Mouse (Mus musculus) thymus, adult 2 months (tissue): ENCODE data around the gene Il17rc. TPM values are rescaled to one million over a fixed set of nuclear protein-coding genes. Genes with fewer than 3 reads are reported as not detected.

Experiments used
- DNase-seq: peaks from one replicate; pipeline ENCODE4 v3.0.0; 2021
- H3K27ac ChIP-seq: fragments of 200-500 bp; 2 replicates; pipeline ENCODE4 v1.5.1; 2012; ENCODE audit warnings: low read length, control low read depth; ENCODE audit not compliant: control insufficient read depth, insufficient read depth
- H3K27me3 ChIP-seq: fragments of 200-500 bp; 2 replicates; pipeline ENCODE4 v1.6.1; 2012; ENCODE audit warnings: mild to moderate bottlenecking, low read length, moderate library complexity, mixed read lengths; ENCODE audit not compliant: control insufficient read depth, insufficient read depth
- H3K36me3 ChIP-seq: fragments of 200-500 bp; 2 replicates; pipeline ENCODE4 v1.6.1; 2012; ENCODE audit warnings: mild to moderate bottlenecking, low read length, moderate library complexity; ENCODE audit not compliant: control insufficient read depth, insufficient read depth
- H3K4me1 ChIP-seq: fragments of 200-500 bp; replicated peaks from 2 replicates; pipeline ENCODE4 v1.6.1; 2012; ENCODE audit warnings: low read length; ENCODE audit not compliant: control insufficient read depth, insufficient read depth
- H3K4me3 ChIP-seq: fragments of 200-500 bp; 2 replicates; pipeline ENCODE4 v1.5.1; 2012; ENCODE audit warnings: mild to moderate bottlenecking, low read length, control low read depth, moderate library complexity; ENCODE audit not compliant: control insufficient read depth, insufficient read depth
- CTCF ChIP-seq: fragments of 200-500 bp; IDR thresholded peaks from 2 replicates; pipeline ENCODE4 v1.5.1; 2012; ENCODE audit warnings: mild to moderate bottlenecking, control low read depth, low read length, moderate library complexity, borderline replicate concordance; ENCODE audit not compliant: control insufficient read depth, poor library complexity, insufficient read depth; ENCODE audit errors: extremely low read depth
- POLR2A ChIP-seq: fragments of 200-500 bp; IDR thresholded peaks from 2 replicates; pipeline ENCODE4 v1.6.1; 2012; ENCODE audit warnings: mild to moderate bottlenecking, low read length, control low read depth, moderate library complexity; ENCODE audit not compliant: control insufficient read depth, poor library complexity, insufficient read depth; ENCODE audit errors: extremely low read depth
- WGBS: fragments of 180-500 bp; shearing (Covaris S2); methylation state at CpG from one replicate; pipeline ENCODE4 v1.1.7; 2018; 5-methylcytosine and 5-hydroxymethylcytosine counted together
- polyA plus RNA-seq: library from polyadenylated mRNA; depleted of rRNA; stranded (reverse); fragments of >200 nt; gene quantifications from 2 replicates; pipeline ENCODE4 v1.2.3, GENCODE M21; 2012

Il17rc gene
- polyA plus RNA-seq, 1 experiment = 15.4 TPM

- no peak for DNase-seq
- TF ChIP-seq CTCF = no peak
- no peak for TF ChIP-seq POLR2A
- Histone ChIP-seq H3K4me1 (no peaks in the 10 kb centered on the region), H3K4me3 (no peak overlapping the region), H3K27ac (no peak overlapping the region), H3K27me3 (no peaks in the 10 kb centered on the region), H3K36me3 (no peaks in the 10 kb centered on the region)
- 83% methylated on average over 3 of the region's 3 CpGs for WGBS
Measured at GRCm38 (mm10) chr6:113430846-113431245, 40.4 kb upstream of the Il17rc start.

- TF ChIP-seq CTCF (no peak), POLR2A (no peak)
- Histone ChIP-seq H3K36me3 (no peaks in the 10 kb centered on the region), H3K4me3 (no peak overlapping the region), H3K4me1 (no peaks in the 10 kb centered on the region), H3K27ac (no peak overlapping the region), H3K27me3 (no peaks in the 10 kb centered on the region)
- DNase-seq = no peak
- WGBS = 74% methylated on average over 3 of the region's 3 CpGs
Measured at GRCm38 (mm10) chr6:113431801-113432200, 39.4 kb upstream of the Il17rc start.

GRCm38 (mm10) chr6:113433661-113434060 lies 37.6 kb upstream of the Il17rc start:
- Histone ChIP-seq H3K36me3 (no peaks in the 10 kb centered on the region), H3K27me3 (no peaks in the 10 kb centered on the region), H3K4me1 (no peaks in the 10 kb centered on the region), H3K27ac (no peak overlapping the region), H3K4me3 (no peak overlapping the region)
- TF ChIP-seq POLR2A = no peak
- no peak for TF ChIP-seq CTCF
- 79% methylated on average over 3 of the region's 3 CpGs for WGBS
- no peak for DNase-seq

- Histone ChIP-seq H3K4me3 (no peak overlapping the region), H3K27ac (no peak overlapping the region), H3K27me3 (no peaks in the 10 kb centered on the region), H3K36me3 (no peaks in the 10 kb centered on the region), H3K4me1 (no peaks in the 10 kb centered on the region)
- 86% methylated on average over 7 of the region's 7 CpGs for WGBS
- no peak for TF ChIP-seq CTCF
- DNase-seq = no peak
Measured at GRCm38 (mm10) chr6:113434691-113435090, 36.5 kb upstream of the Il17rc start.

- no peak for DNase-seq
- H3K4me3 ChIP-seq = no peak within 1 kb of the TSS
- H3K27me3 ChIP-seq = no peaks in the 10 kb centered on the region
- WGBS = 87% methylated on average over 9 of the region's 9 CpGs
- TF ChIP-seq POLR2A (no peak), CTCF (no peak)
- H3K4me1 ChIP-seq = no peaks in the 10 kb centered on the region
- H3K27ac ChIP-seq = no peak within 1 kb of the TSS
- H3K36me3 ChIP-seq = no peaks in the 10 kb centered on the region
Measured at GRCm38 (mm10) chr6:113435664-113436205, 35.5 kb upstream of the Il17rc start, which contains the start of gene Cidec. TSS of gene Cidec (minus strand) at chr6:113435760.

- no peaks in the 10 kb centered on the region for H3K36me3 ChIP-seq
- no peak for TF ChIP-seq POLR2A
- no peak for TF ChIP-seq CTCF
- H3K27ac ChIP-seq = no peak overlapping the region
- 88% methylated on average over 12 of the region's 12 CpGs for WGBS
- H3K4me1 ChIP-seq = no peaks in the 10 kb centered on the region
- no peak for DNase-seq
- H3K27me3 ChIP-seq = no peaks in the 10 kb centered on the region
- no peak overlapping the region for H3K4me3 ChIP-seq
Measured at GRCm38 (mm10) chr6:113437135-113437534, 34.1 kb upstream of the Il17rc start.
